Mouse (Mus musculus) ES-Bruce4 (cell line): ENCODE data around the gene Slit1.

ENCODE experiments used
- CTCF ChIP-seq: IDR thresholded peaks from one replicate; pipeline ENCODE4 v1.8.1; 2011; ENCODE audit warnings: low read depth, low read length
- EP300 ChIP-seq: IDR thresholded peaks from 2 replicates; pipeline ENCODE4 v1.6.1; 2011; ENCODE audit warnings: low read depth, low read length; ENCODE audit not compliant: insufficient read depth
- POLR2A ChIP-seq: IDR thresholded peaks from one replicate; pipeline ENCODE4 v1.8.1; 2011; ENCODE audit warnings: low read length; ENCODE audit not compliant: insufficient read depth

- TF ChIP-seq POLR2A (no peak), EP300 (no peak), CTCF (no peak)
Measured at GRCm38 (mm10) chr19:41665941-41666340, 77.5 kb downstream of the Slit1 start.
